Mouse (Mus musculus) heart, adult 2 months (tissue): ENCODE results near the gene Padi2.

Source experiments
- CTCF ChIP-seq: fragments of 200-600 bp; IDR thresholded peaks from 2 replicates; pipeline ENCODE4 v1.8.1; 2022; ENCODE audit warnings: antibody characterized with exemption, mild to moderate bottlenecking, moderate library complexity
- EP300 ChIP-seq: fragments of 200-500 bp; IDR thresholded peaks from 2 replicates; pipeline ENCODE4 v1.6.1; 2011; ENCODE audit warnings: low read depth, low read length, control low read depth; ENCODE audit not compliant: insufficient read depth
- POLR2A ChIP-seq: fragments of 200-500 bp; IDR thresholded peaks from 2 replicates; pipeline ENCODE4 v1.6.1; 2011; ENCODE audit warnings: mild to moderate bottlenecking, low read depth, low read length, control low read depth; ENCODE audit not compliant: insufficient read depth

DNA sequence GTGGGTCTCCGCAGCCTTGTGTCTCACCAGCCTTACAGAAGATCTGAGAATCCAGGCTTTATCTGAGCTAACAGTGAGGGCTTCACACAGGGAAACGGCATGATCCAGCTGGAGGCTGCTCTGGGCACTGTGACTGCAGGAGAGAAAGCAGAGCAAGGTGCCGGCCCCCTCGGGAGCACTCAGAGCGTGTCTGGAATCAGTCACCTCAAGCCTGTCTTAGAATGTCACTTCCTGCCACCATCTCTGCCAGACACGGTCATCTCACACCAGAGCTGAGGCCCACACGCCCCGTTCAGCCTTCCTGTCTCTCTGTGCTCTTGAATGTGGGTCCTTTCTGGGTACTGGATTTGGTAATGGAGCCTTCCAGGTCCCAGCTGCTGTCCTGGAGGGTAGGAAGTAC lies 19.5 kb downstream of the Padi2 start:
- TF ChIP-seq EP300, result no peak
- TF ChIP-seq POLR2A, result no peak
- no peak for TF ChIP-seq CTCF
